Mouse (Mus musculus) cerebellum, adult 2 months (tissue): ENCODE data around the gene Rps27.

Experiments used
- CTCF ChIP-seq: fragments of 200-500 bp; IDR thresholded peaks from 2 replicates; pipeline ENCODE4 v1.5.1; 2011; ENCODE audit warnings: low read depth, mild to moderate bottlenecking, control low read depth, low read length, moderate library complexity, borderline replicate concordance; ENCODE audit not compliant: insufficient read depth
- POLR2A ChIP-seq: fragments of 200-500 bp; IDR thresholded peaks from 2 replicates; pipeline ENCODE4 v1.6.1; 2011; ENCODE audit warnings: low read length, control low read depth, borderline replicate concordance; ENCODE audit not compliant: insufficient read depth

GRCm38 (mm10) chr3:90255194-90255565, 41.7 kb upstream of the Rps27 start:
- TF ChIP-seq POLR2A (no peak), CTCF (no peak)
